Mouse (Mus musculus): ENCODE data around the gene Nf2.

- TF ChIP-seq CTCF (IDR thresholded peaks at IDR 0.05; ENCODE audit: control insufficient read depth, insufficient read depth, insufficient replicate concordance, low read depth, low read length) (no peak), POLR2A (IDR thresholded peaks at IDR 0.05; ENCODE audit: control insufficient read depth, low read depth, low read length) (no peak)
Observed at GRCm38 (mm10) chr11:4730096-4730495, 119.2 kb downstream of the Nf2 start.
